Mouse (Mus musculus): ENCODE measurements at regions not wholly inside any gene's neighbourhood (a gene's known extent, or its start where the extent isn't known, plus 50 kb on each side); places are given as distances from the start of the nearest gene placed in this dataset.

DNA sequence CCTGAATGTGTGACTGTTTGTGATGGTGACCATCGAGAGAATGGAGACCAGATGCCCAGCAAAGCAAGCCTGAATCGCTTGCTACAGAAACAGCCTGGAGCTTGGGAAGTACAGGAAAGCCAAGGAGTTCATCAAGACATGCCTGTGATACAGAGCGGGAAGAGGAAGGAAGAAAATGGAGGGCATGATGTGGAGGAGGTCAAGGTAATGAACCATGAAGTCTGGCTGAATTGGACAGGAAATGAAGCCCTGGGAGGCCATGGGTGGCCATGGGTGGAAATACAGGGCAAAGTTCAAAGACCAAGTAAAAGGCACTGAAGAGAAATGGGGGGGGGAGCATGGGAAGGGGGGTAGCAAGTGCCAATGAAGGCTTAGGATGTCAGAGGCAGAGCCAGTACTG is 227.2 kb upstream of the Pou3f3 start:
- DNase-seq (ENCODE audit: low spot score in 2 of 2): no peak

DNA sequence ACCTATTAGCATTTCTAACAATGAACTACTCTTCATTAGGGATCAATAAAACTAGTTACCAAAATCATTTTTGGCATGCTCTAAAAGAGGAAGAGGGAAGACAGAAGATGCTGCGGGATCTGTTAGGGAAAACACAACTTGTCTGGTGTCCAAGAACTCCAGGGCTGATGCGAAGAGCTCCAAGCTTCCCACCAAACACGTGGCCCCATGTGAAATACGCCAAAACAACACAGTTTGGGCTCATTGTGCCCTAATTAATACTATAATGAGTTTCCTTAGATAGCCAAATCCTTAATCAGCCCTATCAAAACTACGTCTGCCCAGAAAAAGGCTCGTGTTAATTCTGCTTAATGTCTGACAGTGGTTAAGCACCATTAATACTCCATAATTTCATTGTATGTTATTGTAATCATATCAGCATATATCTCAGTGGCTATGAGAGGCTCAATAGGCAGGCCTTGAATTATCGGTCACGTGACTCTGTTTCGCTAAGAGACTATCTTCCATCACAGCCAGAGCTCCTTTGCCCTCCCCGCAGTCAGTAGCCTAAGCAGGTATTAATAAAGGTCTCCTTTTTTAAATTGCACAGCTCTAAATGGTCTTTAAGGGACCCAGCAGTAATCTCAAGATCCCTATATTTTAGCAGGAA is 223.6 kb upstream of the Pou3f3 start:
- DNase-seq (ENCODE audit: low spot score in 2 of 2): peak in 1 of 2 experiments; percentile 23

DNA sequence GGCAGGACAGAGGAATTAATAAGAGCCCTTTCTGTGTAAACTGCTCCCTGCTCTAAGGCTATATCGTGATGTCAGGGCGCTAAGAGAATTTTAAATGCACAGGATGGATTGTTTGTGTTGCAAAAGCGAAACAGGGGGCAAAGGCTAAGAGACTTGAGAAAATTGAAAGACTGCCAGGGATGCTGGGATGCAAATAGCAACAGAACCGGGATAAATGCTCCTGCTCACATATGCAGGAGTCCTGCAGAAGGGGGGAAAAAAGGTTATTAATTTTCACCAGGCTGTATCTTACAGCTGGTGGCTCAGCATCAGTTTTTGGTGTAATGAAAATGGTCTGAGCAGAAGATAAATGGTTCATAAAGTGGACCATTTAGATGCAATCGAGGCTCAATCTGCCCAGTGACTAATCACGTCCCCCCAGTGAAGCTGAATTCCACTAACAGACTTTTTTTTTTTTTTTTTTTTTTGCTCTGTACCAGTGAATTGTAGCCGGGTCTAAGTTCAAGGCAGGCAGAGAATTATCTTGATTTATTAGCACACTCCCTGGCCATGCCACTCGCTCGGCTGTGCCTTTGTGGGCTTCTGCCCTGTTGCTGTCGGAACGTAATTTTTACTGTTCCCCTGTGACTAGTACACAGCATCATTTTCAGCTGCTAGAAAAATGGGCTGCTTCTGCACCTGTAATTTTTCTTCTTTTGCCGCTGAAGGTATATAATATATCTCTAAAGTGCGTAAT is 222.9 kb upstream of the Pou3f3 start:
- DNase-seq (ENCODE audit: low spot score in 2 of 2): no peak

DNA sequence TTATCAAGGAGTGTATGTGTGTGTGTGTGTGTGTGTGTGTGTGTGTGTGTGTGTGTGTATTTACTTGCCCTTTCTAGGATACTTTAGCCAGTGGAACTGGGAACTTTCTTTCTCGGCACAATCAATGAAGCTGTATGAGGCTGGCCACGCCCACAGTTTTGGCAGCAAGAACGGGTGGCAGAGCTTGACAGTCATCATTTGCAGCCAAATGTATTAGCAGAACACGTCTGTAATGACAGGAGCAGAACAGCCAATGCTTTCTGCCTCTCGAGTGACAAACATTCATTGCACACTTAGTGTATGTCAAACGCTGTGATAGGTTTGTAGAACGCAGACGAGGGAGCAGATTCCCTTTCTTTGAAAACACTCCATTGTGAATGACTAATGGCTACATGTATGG is 221.4 kb upstream of the Pou3f3 start:
- peak in 1 of 2 experiments; percentile 61 for DNase-seq (ENCODE audit: low spot score in 2 of 2)

DNA sequence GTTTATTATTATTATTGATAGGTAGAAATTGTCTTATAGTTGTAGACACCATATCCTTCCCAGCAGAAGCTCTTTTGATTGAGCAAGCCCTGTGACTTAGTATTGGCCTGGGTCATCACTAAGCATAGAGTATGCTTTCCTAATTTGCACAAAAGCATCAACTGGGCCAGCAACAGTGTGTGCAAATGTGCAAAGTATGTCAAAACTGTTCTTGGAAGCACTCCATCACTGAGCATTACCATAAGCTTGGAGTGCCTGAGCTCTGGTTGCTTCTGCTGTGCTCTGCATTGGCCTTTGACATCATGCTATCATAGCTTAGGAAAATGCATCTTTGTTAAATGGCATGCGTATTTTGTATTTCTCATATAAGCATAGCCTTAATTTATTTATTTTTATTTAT is 220.7 kb upstream of the Pou3f3 start:
- no peak for DNase-seq (ENCODE audit: low spot score in 2 of 2)

DNA sequence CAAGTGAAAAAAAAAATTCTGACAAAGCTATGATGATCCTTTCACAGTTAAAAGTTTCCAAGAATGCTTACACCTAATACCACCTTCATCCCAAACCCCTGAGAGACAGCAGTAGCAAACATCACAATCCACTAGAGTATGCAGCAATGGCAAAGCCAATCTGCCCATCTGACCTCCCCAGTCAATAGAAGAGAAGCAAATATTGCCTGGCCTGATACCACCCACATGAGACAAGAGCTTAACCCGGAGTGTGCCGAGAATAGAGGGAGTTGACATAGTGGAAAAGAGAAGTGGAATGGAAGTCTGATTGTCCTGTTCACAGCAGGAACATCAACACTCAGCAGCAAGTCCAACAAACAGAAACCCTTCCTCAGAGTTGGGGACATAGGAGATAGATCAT is 219.9 kb upstream of the Pou3f3 start:
- DNase-seq (ENCODE audit: low spot score in 2 of 2): no peak

DNA sequence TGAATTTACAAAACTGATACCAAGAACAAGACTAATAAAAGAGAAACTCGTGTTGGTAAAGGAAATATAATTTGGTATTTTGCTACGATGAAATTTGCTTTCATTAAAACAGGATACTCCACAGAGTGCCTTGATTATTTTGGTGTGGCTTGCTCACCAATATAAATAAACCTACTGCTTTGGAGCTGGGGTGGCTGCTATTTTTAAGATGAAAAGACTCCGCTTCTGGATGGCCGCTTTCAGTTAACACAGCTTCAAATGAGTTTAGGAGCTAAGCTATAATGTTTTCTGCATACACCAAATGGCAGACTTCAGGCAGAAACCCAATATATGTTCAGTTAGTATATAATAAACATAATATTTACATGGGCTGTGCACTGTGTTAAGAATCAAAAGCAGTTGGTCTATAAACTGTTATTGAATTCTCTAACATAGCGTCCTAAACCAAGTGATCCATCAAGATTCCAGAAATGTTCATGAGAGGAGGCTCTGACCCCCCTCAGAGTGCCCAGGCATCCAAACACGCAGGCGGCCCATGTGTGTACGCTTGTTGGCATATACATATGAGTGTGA is 215.1 kb upstream of the Pou3f3 start:
- DNase-seq (ENCODE audit: low spot score in 2 of 2): no peak

DNA sequence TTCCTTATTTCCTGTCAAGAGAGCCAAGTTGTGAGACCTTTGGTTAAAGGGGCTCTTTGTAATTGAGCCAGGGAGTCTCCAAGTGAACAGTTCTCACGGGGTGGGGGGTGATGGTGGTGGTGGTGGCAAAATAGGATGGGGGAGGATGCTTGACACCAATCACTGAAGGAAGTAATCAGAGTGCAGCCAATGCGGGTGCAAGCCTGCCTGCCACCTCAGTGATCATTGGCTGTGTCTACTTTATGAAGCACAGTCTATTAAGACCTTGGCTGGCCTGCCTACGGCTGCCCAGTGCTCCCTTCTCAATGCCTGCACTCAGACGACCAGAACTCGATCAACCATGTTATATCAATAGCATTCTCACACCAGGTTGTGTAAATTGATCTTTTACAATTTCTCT is 206.0 kb upstream of the Pou3f3 start:
- DNase-seq (ENCODE audit: low spot score in 2 of 2): no peak

DNA sequence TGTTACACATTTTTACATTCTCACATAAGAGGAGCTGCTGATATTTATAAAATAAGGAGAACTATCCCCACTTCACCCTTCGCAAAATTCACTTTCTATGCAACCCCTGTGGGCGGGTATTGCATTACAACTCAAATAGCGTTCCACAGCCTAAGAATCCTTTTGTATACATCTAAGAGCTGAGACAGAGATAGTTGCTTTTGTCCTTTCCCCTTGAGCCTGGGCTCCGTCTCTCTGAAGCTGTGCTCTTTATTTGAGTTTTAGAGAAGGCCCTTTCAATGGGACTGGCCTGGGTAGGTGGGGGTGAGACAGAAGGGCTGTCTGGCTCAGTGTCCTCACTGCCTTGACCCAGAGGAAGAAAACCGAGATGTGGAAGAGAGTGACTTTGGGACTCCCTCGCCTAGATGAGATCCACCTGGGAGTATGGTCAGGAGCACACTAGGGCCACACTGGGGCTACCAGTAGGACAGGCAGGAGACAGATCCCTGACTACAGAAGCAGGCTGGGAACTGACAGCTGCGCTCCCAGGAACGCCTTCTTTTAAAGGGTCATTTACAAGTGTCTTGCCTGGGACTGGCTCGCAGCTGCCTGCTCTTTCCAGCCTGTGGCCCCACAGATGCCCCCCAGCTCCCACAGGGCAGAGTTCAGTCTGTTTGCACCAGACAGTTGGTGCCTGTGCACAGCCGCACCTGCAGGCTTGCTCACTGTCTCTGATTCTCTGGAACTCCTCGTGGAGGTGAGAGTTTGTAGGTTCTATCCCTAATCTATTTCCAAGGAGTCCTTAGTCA is 204.5 kb upstream of the Pou3f3 start:
- DNase-seq (ENCODE audit: low spot score in 2 of 2): no peak

DNA sequence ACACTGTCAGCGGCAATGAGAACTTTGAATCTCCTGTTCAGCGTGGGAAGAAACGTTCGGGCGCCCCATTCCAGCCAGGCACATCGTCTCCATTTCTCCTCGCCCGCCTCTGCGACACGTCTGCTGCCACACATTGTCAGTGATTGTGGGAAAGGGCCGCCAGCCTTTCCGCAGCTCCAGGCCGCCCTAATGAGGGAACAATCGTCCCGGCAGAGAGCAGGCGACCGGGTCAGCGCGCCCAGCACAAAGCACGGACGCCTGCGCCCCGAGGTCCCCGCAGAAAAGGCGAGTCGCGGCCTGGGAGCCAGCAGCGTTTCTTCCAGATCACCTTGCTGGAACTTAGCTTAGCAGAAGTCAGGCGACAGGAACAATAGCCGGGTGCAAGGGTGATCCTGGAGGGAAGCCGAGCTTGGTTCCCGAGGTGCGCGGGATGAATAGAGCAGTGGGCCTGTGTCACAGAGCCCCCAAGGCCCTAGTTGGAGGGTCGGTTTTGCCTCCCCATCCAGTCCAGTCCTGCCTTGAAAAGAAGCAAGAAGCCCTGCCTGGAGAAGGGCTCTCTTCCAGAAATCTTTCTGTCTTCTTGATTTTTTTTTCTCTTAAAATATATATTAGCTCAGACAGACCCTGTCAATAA is 203.8 kb upstream of the Pou3f3 start:
- DNase-seq (ENCODE audit: low spot score in 2 of 2): peak in 1 of 2 experiments; percentile 21

DNA sequence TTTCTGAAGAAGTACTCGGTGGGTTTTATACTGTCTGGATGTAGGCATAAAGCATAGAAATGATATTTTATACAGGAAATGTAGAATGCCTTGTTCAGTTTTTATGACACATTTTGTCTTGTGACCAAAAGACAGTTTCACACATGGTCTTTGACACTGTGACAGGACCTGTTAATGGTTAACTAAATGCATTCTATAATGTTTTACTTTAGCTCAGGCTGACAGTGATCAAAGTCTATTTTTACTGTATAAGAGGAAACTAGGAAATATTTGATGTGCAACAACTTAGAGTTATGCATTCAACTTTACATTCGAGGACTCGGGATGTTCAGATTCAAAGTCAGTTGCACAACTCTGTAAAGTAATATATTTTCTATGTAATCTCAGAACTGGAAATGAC is 199.5 kb upstream of the Pou3f3 start:
- no peak for DNase-seq (ENCODE audit: low spot score in 2 of 2)

DNA sequence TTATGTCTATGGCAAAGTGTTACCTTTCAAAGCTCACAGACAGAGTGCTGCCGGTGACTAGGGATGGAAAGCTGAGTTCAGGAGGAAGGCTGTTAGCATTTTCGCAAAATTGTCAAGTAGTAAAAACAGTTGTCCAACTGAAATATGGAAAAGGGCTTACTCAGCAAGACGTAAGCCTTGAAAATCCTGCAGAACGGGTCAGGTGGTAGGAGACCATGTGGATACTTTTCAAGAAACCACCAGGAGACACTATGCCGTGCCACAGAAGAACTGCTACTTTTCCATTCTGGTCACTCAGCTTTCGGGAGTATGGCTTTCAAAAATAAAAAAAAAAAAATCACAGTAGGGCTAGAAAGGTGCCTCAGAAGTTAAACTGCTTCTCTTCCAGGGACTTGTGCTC is 199.1 kb upstream of the Pou3f3 start:
- no peak for DNase-seq (ENCODE audit: low spot score in 2 of 2)

DNA sequence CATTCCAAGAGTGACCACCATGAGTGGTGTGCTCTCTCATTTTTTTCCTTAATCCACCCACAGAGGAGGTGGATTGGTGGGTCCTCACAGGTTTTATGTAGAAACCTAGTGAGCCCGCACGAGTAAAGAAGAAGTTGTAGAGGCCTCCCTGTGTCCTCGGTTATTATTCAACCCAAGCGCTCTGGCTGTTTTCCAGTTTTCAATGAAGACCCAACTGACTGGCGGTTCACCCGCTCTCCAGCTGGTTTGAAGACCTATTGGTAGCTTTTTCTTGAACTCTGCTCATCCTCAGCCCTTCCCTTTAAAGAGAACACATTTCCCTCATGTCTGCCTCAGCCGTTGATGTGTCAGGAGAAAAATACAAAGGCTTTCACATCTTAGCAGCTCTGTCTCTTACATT is 196.7 kb upstream of the Pou3f3 start:
- no peak for DNase-seq (ENCODE audit: low spot score in 2 of 2)

DNA sequence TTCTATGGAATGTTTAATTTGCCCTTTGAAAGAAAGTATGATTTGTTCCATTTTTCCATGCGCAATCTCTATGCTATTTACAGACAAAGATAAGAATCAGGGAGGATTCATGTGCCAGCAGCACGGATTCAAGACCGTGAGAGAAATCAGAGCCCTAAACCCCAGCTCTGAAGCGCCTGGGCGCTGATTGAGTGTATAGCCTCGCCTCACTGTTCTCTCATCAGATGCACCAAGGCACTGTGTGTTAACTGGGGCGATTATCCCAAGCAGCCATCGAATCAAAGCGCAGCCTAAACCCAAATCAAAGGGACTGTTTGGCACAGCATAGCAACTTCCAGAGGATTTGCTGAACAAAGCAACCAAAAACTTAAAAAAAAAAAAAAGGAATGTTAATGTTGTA is 191.1 kb upstream of the Pou3f3 start:
- no peak for DNase-seq (ENCODE audit: low spot score in 2 of 2)

DNA sequence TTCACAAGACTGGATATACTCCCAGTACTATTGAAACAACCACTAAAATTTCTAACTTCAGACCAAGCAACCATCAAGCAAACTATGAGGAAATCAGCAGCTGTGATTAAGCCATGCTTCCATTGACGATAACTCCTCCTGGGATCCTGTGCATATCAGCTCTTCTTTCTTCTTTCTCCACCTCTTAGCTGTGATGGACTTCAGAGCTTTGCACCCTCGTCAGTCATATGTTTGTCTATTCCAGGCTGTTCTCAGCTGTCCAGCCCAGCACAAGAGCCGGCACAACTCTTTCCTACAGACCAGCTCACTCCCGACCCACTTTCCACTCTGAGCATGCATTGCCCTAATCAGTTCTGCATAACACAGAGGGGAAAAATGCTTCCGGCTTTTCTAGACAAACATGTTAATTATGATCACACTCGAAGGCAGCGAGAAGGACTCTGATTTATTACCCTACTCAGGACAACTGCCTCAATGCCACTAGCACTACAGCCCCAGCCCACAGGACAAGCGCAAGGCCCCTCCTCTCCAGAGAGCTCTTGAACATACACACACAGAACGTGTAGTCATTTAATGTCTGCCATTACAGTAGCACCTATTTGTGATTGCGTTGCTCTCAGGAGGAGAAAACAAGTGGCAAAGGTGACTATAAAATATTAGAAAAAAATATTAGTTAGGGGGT is 190.4 kb upstream of the Pou3f3 start:
- DNase-seq (ENCODE audit: low spot score in 2 of 2): no peak

DNA sequence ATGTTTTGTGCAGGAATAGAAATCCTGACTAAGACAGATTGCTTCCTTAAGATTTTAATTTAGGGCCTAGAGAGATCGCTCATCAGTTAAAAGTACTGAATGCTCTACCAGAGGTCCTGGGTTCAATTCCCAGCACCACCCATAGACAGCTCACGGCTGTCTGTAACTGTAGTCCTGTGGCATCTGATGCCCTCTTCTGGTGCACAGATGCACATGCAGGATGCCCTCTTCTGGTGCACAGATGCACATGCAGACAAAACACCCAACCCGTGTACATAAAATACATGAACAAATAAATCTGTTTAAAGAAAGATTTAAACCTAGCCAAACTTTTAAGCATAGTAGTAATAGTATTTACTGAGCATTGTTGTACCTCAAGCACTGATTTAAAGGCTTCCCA is 181.2 kb upstream of the Pou3f3 start:
- DNase-seq (ENCODE audit: low spot score in 2 of 2): no peak

DNA sequence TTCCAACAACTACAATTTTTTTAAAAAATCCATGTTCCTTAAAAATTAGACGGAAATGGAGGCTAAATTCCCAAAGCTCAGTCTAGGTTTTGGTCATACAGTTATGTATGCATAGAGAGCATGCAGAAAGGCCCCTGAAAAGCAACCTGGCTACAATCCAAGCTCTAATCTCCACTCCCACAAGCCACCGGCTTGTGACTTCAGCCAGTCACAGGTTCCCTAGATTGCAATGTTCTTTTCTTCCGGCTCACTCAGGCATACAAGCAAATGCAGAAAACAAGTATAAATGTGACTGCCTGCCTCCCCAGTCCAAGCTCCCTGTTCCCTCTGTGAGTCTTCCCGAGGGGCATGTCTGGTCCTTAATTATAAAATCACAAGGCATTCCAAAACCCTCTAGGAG is 171.2 kb upstream of the Pou3f3 start:
- no peak for DNase-seq (ENCODE audit: low spot score in 2 of 2)

DNA sequence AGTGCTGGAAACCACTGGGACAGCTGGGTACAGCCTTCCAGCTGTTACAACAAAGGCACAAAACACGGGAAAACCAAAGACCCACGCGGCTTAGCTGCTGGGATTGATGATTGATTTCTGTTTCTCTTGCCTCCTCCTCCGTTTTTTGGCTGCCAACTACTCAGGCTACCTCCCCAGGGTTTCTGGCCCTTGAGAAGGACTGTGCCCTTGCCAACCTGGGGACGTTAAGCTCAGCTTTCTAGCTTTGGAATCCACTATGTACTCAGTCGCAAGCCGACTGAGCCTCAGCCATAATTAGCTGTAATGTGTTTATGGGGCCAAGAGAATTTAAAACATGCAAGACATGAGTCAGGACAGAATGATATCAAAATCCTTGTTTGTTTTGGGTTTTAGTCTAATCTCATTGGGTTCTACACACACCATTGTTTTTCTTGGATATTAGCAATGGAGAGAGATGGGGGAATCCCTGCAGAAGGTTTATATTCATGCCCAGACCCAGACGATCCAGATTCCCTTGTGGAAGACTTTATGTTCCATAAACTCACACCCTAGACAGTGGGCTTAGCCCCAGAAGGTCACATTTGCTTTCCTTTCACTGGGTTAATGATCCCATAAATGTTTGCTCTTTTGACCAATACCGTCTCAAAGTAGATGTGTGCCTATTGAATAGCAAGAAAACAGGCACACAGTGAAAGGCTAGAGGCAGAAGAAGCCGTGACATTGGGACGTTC is 167.7 kb upstream of the Pou3f3 start:
- no peak for DNase-seq (ENCODE audit: low spot score in 2 of 2)

DNA sequence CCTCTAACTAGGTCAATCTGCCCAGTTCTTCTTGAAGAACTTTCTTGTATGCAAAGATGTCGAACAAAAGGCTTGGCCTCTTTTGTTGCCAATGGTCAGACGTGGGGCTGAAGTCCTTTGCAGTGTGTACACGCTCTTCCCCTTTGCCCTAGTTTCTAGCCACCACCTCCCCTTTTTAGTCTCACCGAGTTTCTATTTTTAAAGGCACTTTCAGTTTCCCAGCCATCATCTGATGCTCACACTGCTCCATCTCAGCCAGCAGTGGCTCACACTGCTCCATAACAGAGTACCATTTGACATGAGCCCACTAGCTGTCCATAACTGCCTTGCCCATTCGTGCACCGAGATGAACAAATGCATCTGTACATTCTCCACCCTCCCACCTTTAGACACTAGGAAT is 162.7 kb upstream of the Pou3f3 start:
- DNase-seq (ENCODE audit: low spot score in 2 of 2): no peak

DNA sequence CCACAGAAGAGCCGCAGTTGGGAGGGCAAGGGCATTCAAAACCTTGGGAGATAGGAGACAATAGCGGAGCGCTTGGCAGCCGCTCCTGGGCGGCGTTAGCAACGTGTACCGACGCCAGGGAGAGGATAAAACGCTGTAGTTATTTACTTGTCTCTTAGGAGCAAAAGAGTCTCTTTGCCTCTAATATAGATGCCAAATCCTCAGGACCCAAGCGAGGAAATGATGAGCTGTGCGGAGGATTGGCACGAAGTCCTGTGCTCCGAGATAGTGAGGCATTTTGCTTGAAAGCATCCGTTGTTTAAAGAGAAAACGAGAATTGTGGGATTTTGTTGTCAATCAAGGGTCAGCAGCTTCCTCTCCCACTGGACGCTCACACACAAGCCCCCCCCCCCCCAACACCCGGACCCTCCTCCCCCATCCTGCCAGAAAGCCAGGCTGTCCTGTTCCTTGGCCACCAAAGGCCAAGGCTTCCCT is 156.5 kb upstream of the Pou3f3 start:
- DNase-seq (ENCODE audit: low spot score in 2 of 2): peak; percentile 20 to 51
